Mouse (Mus musculus): Measurements from ENCODE around the gene Utp14a.

GRCm38 (mm10) chrX:48305356-48305755 is 48.7 kb downstream of the Utp14a start:
- TF ChIP-seq CTCF (IDR thresholded peaks at IDR 0.05; ENCODE audit: low read depth) (no peak), EP300 (optimal IDR thresholded peaks at IDR 0.05) (no peak)

Measured in stomach, postnatal 0 days (tissue).